Mouse (Mus musculus) liver, adult 2 months (tissue): ENCODE results near the gene Psma6. TPM values are rescaled to one million over a fixed set of nuclear protein-coding genes. Genes with fewer than 3 reads are reported as not detected.
"Not testable (repeated sequence)": the region's sequence is repeated elsewhere in the genome, so short reads cannot be mapped to it uniquely, and the experiment has no call there.

Source experiments
- DNase-seq: peaks from one replicate; pipeline ENCODE4 v3.0.0-alpha.2; 2011; ENCODE audit warnings: low read depth, low spot score; ENCODE audit errors: extremely low read depth
- H3K27ac ChIP-seq: fragments of 200-500 bp; replicated peaks from 2 replicates; pipeline ENCODE4 v1.5.1; 2012; ENCODE audit warnings: low read depth, mild to moderate bottlenecking, control low read depth, inconsistent platforms, low read length; ENCODE audit not compliant: insufficient read depth
- H3K27me3 ChIP-seq: fragments of 200-500 bp; 2 replicates; pipeline ENCODE4 v1.6.1; 2012; ENCODE audit warnings: mild to moderate bottlenecking, moderate library complexity, low read length, inconsistent platforms; ENCODE audit not compliant: control insufficient read depth, insufficient read depth
- H3K36me3 ChIP-seq: fragments of 200-500 bp; 2 replicates; pipeline ENCODE4 v1.6.1; 2012; ENCODE audit warnings: low read length, inconsistent platforms; ENCODE audit not compliant: control insufficient read depth, insufficient read depth
- H3K4me1 ChIP-seq: fragments of 200-500 bp; 2 replicates; pipeline ENCODE4 v1.6.1; 2011; ENCODE audit warnings: low read length; ENCODE audit not compliant: control insufficient read depth, insufficient read depth
- H3K4me3 ChIP-seq: fragments of 200-500 bp; 2 replicates; pipeline ENCODE4 v1.5.1; 2011; ENCODE audit warnings: low read depth, mild to moderate bottlenecking, control low read depth, low read length, moderate library complexity; ENCODE audit not compliant: insufficient read depth
- H3K79me2 ChIP-seq: fragments of 200-500 bp; 2 replicates; pipeline ENCODE4 v1.6.1; 2012; ENCODE audit warnings: inconsistent platforms, mild to moderate bottlenecking, low read length, moderate library complexity; ENCODE audit not compliant: control insufficient read depth, insufficient read depth
- H3K9ac ChIP-seq: fragments of 200-500 bp; 2 replicates; pipeline ENCODE4 v1.6.1; 2012; ENCODE audit warnings: low read depth, mild to moderate bottlenecking, control low read depth, inconsistent platforms, low read length
- CTCF ChIP-seq: fragments of 200-500 bp; IDR thresholded peaks from 2 replicates; pipeline ENCODE4 v1.5.1; 2011; ENCODE audit warnings: low read depth, low read length, control low read depth
- POLR2A ChIP-seq: fragments of 200-500 bp; IDR thresholded peaks from 2 replicates; pipeline ENCODE4 v1.6.1; 2011; ENCODE audit warnings: low read length, control low read depth; ENCODE audit not compliant: insufficient read depth; ENCODE audit errors: extremely low read depth
- whole genome bisulfite sequencing: fragments of 180-500 bp; shearing (Covaris S2); methylation state at CpG from one replicate; pipeline ENCODE4 v1.1.7; 2018; 5-methylcytosine and 5-hydroxymethylcytosine counted together
- polyA plus RNA-seq: library from polyadenylated mRNA; depleted of rRNA; stranded (reverse); fragments of >200 nt; gene quantifications from 2 replicates; pipeline ENCODE4 v1.2.3, GENCODE M21; 2012
- total RNA-seq: library from RNA; depleted of rRNA; stranded (reverse); fragments of >200 nt; gene quantifications from 2 replicates; pipeline ENCODE4 v1.2.3, GENCODE M21; 2014

Psma6 gene
- total and polyA plus RNA-seq, 2 experiments, result 51.5 to 132 TPM

DNA sequence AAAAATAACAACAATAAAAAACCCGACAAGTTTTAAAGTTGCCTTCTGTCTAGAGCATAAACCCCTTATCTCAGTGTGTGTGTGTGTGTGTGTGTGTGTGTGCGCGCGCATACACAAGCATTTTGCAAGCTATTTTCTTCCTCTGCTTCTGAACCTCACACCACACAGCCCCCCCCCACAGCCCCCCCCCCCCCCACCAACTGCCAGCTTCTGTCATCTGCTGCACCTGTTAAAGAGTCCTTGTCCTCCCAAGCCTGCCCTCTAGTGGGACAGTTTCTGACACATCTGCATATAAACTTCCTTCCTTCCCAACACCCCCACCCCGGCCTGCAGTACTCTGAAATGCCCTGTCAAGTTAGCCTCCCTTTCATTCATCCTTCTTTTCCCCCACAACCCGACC lies 4.5 kb downstream of the Psma6 start:
- TF ChIP-seq POLR2A (no peak), CTCF (peak; percentile 15; the same call in 1 of the 2 replicates)
- H3K36me3 ChIP-seq, result no peaks in the 10 kb centered on the region
- no peaks in the 10 kb centered on the region for H3K4me1 ChIP-seq
- 72% methylated on average over 6 of the region's 6 CpGs for WGBS
- peak; percentile 36 for DNase-seq
- H3K27me3 ChIP-seq, result no peaks in the 10 kb centered on the region
- no peaks in the 10 kb centered on the region for H3K79me2 ChIP-seq
- no peak overlapping the region for H3K4me3 ChIP-seq
- H3K9ac ChIP-seq, result no peak overlapping the region
- no peak overlapping the region for H3K27ac ChIP-seq

DNA sequence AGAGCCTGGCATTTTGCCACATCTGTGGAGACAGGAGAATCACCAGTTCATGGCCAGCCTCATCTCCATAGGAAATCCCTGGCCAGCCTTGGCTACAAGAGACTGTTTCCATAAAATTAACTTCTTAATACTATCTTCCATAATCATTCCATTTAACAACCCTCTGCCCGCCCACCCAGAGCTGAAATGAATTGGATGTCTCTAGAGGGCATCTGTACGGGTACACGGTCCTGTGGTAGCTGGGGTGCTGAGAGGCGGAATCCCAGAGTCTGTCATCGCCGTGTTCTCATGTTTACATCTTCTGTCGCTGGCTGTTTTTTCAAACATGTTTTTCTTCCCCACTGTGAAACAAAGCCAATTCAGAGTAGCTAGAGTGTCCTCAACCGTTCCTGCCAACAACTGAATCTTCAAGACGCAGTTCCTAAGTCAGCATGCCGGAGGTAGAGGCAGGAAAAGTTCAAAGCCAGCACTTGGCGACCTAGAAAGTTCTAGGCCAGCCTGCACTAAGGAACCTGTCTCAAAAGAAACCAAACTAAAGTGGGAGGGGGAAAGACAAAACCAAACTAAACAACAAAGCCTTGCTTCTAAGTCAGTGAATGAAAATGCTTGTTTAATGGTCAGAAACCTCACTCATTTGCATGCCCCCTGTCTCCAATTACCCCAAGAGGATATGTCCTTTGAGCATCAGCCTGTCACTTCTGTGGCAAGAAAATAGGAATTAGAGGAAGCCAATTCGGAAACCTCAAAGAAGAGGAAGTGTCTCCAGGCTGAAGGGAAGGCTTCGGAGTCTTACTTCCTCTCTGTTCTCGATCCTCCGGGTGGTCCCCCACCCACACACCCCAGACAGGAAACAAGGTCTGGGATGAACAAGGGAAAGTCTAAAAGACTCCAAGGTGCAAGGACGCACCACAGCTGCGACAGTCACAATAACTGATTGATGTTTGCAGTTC lies 5.4 kb downstream of the Psma6 start:
- Histone ChIP-seq H3K4me1 (no peaks in the 10 kb centered on the region), H3K9ac (no peak overlapping the region), H3K27me3 (no peaks in the 10 kb centered on the region), H3K4me3 (no peak overlapping the region), H3K79me2 (no peaks in the 10 kb centered on the region), H3K27ac (no peak overlapping the region), H3K36me3 (no peaks in the 10 kb centered on the region)
- no peak for DNase-seq
- no peak for TF ChIP-seq CTCF
- no peak for TF ChIP-seq POLR2A
- WGBS, result 77% methylated on average over 17 of the region's 17 CpGs

DNA sequence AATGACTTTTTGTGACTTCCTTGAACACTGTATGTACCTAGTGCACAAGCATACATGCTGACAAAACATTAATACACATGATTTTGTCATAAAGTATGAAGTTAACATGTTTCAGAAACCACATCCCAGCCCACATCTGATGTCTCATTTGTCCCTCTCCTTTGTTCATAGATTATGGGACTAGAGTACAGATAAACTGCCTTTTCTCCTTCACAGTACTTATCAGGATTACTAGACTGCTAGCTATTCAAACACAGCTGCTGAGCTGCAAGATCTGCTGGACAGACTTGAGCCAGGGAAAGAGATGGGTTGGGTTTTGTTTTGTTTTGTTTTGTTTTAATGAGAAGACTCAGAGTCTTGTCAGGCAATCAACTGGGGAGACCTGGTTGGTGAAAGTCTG lies 8.1 kb downstream of the Psma6 start:
- H3K36me3 ChIP-seq, result no peaks in the 10 kb centered on the region
- no peaks in the 10 kb centered on the region for H3K79me2 ChIP-seq
- no peak for DNase-seq

DNA sequence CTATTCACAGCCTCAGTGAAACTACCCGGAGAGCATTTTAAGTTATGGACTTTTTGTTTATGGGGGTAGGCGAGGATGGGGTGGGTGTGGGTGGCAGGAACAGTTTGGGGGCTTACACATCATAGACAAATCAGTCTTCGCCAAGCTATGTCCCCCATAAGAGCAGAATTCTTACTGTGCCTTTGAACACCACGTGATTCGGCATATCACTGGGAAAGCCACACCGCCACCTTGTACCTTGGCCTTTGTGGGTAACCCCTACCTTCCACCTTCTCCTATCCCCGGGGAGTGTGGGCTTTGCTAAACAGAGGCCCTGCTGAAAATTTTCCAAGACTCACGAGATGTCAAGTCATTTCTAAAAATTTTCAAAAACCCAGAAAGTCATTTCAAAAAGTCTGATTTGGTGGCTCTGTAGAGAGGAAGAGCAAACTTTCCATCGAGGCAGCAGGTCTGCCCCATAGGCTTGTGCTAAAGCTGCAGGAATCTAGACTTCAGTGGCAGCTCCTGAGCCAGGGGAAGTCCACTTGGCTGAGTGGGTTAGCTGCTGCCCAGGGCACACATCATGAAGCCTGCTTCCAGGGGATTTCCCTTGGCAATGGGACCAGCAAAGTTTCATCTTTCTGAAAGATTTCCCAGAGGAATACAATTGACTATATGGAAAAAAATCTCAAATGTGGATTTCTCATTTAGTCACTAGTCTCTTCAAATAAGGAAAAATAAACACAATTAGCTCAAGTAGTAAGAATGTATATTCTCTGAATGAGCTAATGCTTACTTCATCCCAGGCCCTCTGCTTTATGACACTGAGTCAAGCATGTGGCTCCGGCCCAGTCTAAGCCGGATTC lies 8.9 kb downstream of the Psma6 start:
- 84% methylated on average over 11 of the region's 11 CpGs for WGBS
- H3K27ac ChIP-seq, result no peak overlapping the region
- TF ChIP-seq CTCF (no peak), POLR2A (no peak)

More for the DNA sequence above, 8.1 kb downstream of the Psma6 start:
- no peaks in the 10 kb centered on the region for H3K4me1 ChIP-seq
- H3K4me3 ChIP-seq, result no peak overlapping the region
- no peak for TF ChIP-seq POLR2A
- TF ChIP-seq CTCF, result no peak
- no peak overlapping the region for H3K9ac ChIP-seq
- H3K27me3 ChIP-seq, result no peaks in the 10 kb centered on the region
- H3K27ac ChIP-seq, result no peak overlapping the region

DNA sequence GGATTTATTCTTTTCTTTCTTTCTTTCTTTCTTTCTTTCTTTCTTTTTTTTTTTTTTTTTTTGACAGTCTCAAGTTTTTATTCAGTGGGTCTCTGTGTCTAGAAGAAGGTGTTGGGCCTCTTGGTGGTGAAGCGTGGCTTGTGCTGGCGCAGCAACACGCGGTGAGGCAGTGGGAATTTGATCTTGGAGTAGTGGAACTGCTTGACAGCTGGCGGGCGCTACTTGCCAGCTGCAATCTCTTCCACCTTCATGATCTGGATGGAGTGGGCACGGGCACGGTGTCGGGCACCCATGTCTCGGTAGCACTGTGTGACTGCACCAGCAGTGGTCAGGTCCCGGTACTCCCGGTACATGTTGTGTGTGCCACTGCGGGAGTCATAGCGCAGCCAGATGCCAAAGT lies 11.6 kb downstream of the Psma6 start:
- not testable (repeated sequence) for DNase-seq

More for the DNA sequence above, 8.9 kb downstream of the Psma6 start:
- Histone ChIP-seq H3K79me2 (no peaks in the 10 kb centered on the region), H3K4me1 (peaks cover 4% of the 10 kb centered on the region; the same call in 1 of the 2 replicates), H3K36me3 (no peaks in the 10 kb centered on the region), H3K9ac (no peak overlapping the region), H3K27me3 (no peaks in the 10 kb centered on the region), H3K4me3 (no peak overlapping the region)
- DNase-seq, result no peak

More for the DNA sequence above, 11.6 kb downstream of the Psma6 start:
- 96% methylated on average over 14 of the region's 14 CpGs for WGBS
- not testable (repeated sequence) for H3K27ac ChIP-seq, H3K36me3 ChIP-seq, H3K4me3 ChIP-seq, H3K27me3 ChIP-seq, H3K4me1 ChIP-seq, H3K9ac ChIP-seq
- peaks cover 11% of the 10 kb centered on the region; the same call in 1 of the 2 replicates for H3K79me2 ChIP-seq
